Mouse (Mus musculus) myocyte (in vitro differentiated cells): ENCODE measurements around the gene Psmd5.

Experiments used
- E2F4 ChIP-seq: IDR thresholded peaks from one replicate; pipeline ENCODE4 v1.6.1; 2011; ENCODE audit warnings: mild to moderate bottlenecking, control low read depth, moderate library complexity; ENCODE audit not compliant: insufficient read depth
- MAX ChIP-seq: IDR thresholded peaks from one replicate; pipeline ENCODE4 v1.6.1; 2011; ENCODE audit warnings: low read depth, mild to moderate bottlenecking, control low read depth
- MYOD1 ChIP-seq, 3 experiments: IDR thresholded peaks; one replicate each; pipeline ENCODE4 v1.6.1; 2011; ENCODE audit warnings: control low read depth in 2 of 3, low read depth in 2 of 3, mild to moderate bottlenecking in 2 of 3, moderate library complexity in 1 of 3; ENCODE audit not compliant: insufficient read length in 2 of 3, control insufficient read depth in 1 of 3
- MYOG ChIP-seq, 3 experiments: IDR thresholded peaks; one replicate each; pipeline ENCODE4 v1.6.1; 2011; ENCODE audit warnings: control low read depth in 2 of 3, low read depth in 2 of 3, mild to moderate bottlenecking in 2 of 3; ENCODE audit not compliant: insufficient read length in 2 of 3, control insufficient read depth in 1 of 3, insufficient read depth in 1 of 3
- POLR2A ChIP-seq: IDR thresholded peaks from one replicate; pipeline ENCODE4 v1.6.1; 2011; ENCODE audit warnings: low read depth, mild to moderate bottlenecking, control low read depth, moderate library complexity; ENCODE audit not compliant: insufficient read length
- POLR2AphosphoS2 ChIP-seq: IDR thresholded peaks from one replicate; pipeline ENCODE4 v1.6.1; 2011; ENCODE audit warnings: low read depth, control low read depth; ENCODE audit not compliant: insufficient read length
- REST ChIP-seq: IDR thresholded peaks from one replicate; pipeline ENCODE4 v1.6.1; 2011; ENCODE audit warnings: mild to moderate bottlenecking, control low read depth, moderate library complexity; ENCODE audit not compliant: insufficient read depth, insufficient read length
- SRF ChIP-seq: IDR thresholded peaks from one replicate; pipeline ENCODE4 v1.6.1; 2011; ENCODE audit warnings: low read depth; ENCODE audit not compliant: control insufficient read depth, insufficient read length
- TCF12 ChIP-seq: IDR thresholded peaks from one replicate; pipeline ENCODE4 v1.6.1; 2011; ENCODE audit warnings: mild to moderate bottlenecking, control low read depth; ENCODE audit not compliant: poor library complexity, insufficient read depth, severe bottlenecking
- TCF3 ChIP-seq: IDR thresholded peaks from one replicate; pipeline ENCODE4 v1.6.1; 2011; ENCODE audit warnings: low read depth, control low read depth; ENCODE audit not compliant: insufficient read length

DNA sequence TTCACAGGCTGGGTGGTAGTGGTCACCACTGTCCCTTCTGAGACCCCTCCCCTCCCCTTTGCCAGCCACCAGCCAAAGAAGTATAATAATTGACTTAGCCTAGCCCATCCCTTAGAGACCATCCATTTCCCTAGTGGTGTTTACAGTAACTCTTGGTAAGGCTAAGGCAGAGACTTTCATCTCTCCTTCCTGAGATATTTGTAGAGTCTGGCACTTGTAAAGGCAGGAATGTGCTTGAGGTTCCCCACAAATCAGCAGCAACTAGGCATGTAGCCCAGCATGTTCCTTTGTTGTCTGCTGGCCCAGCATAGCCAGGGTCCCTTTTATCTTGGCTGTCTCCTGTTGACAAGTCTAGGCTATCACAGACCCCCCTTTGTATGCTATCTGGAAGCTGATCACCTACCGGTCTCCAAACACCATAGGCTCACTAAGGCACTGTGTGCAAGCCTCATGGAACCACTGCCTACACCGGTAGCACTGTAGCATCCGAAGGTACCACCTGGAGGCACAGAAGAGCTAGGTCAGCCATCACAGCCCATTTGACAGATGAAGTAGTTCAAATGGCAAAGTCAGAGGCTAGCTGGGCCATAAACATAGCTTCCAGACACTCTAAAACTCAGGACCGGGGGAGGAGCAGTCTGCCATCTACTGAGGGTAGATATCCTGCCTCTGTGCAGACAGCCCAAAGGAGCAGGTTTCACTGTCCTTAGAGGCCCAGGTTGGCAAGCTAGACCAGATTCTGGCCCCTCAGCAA lies 29.1 kb upstream of the Psmd5 start:
- TF ChIP-seq POLR2A, result no peak
- TF ChIP-seq TCF12, result no peak
- no peak for TF ChIP-seq MYOD1 (IDR thresholded peaks at IDR 0.05; ENCODE audit: control insufficient read depth in 1 of 3, insufficient read length in 2 of 3, low read depth in 2 of 3)
- no peak for TF ChIP-seq SRF
- no peak for TF ChIP-seq E2F4
- no peak for TF ChIP-seq POLR2AphosphoS2
- no peak for TF ChIP-seq MAX
- no peak for TF ChIP-seq REST
- no peak for TF ChIP-seq TCF3
- no peak for TF ChIP-seq MYOG (IDR thresholded peaks at IDR 0.05; ENCODE audit: control insufficient read depth in 1 of 3, insufficient read depth in 1 of 3, insufficient read length in 2 of 3, low read depth in 2 of 3)
